Mouse (Mus musculus) hindbrain, postnatal 0 days (tissue): ENCODE data around the gene Wdr78. TPM values are rescaled to one million over a fixed set of nuclear protein-coding genes. Genes with fewer than 3 reads are reported as not detected.
A peak's percentile ranks its signal among the peaks of the same experiment; 100 is the strongest.

Experiments used
- ATAC-seq: fragments of 200-750 bp; cut with Nextera tagmentation; 2 replicates; pipeline ENCODE4 v1.8.0; 2017; ENCODE audit warnings: mild to moderate bottlenecking, moderate TSS enrichment, moderate library complexity
- DNase-seq: peaks from one replicate; pipeline ENCODE4 v3.0.0-alpha.2; 2015; ENCODE audit warnings: low spot score
- H3K27ac ChIP-seq: fragments of 300-500 bp; sonication (generic); 2 replicates; pipeline ENCODE4 v1.5.1; 2014; ENCODE audit warnings: mild to moderate bottlenecking
- H3K27me3 ChIP-seq: fragments of 300-500 bp; sonication (generic); 2 replicates; pipeline ENCODE4 v1.6.1; 2014; ENCODE audit warnings: low read length, mixed read lengths; ENCODE audit not compliant: insufficient read depth
- H3K36me3 ChIP-seq: fragments of 300-500 bp; sonication (generic); 2 replicates; pipeline ENCODE4 v1.6.1; 2014; ENCODE audit warnings: low read length, mixed read lengths; ENCODE audit not compliant: insufficient read depth
- H3K4me1 ChIP-seq: fragments of 300-500 bp; sonication (generic); 2 replicates; pipeline ENCODE4 v1.6.1; 2014; ENCODE audit warnings: antibody characterized with exemption, low read length, mixed read lengths; ENCODE audit not compliant: insufficient read depth
- H3K4me2 ChIP-seq: fragments of 300-500 bp; sonication (generic); 2 replicates; pipeline ENCODE4 v1.6.1; 2014; ENCODE audit warnings: low read depth, mild to moderate bottlenecking, low read length, moderate library complexity, mixed read lengths
- H3K4me3 ChIP-seq: fragments of 300-500 bp; sonication (generic); 2 replicates; pipeline ENCODE4 v1.5.1; 2014; ENCODE audit warnings: low read length
- H3K9ac ChIP-seq: fragments of 300-500 bp; sonication (generic); replicated peaks from 2 replicates; pipeline ENCODE4 v1.6.1; 2014; ENCODE audit warnings: mild to moderate bottlenecking, low read length, moderate library complexity, mixed read lengths
- H3K9me3 ChIP-seq: fragments of 300-500 bp; sonication (generic); 2 replicates; pipeline ENCODE4 v1.6.1; 2016; ENCODE audit warnings: low read length, mixed read lengths
- CTCF ChIP-seq: IDR thresholded peaks from 2 replicates; pipeline ENCODE4 v1.5.1; 2016; ENCODE audit warnings: antibody characterized with exemption, control low read depth, low read depth
- WGBS: fragments of 180-500 bp; shearing (Covaris S2); extraction: QIAGEN DNeasy Blood & Tissue Kit; methylation state at CpG from one replicate; pipeline ENCODE4 v1.1.7; 2014; 5-methylcytosine and 5-hydroxymethylcytosine counted together
- polyA plus RNA-seq: library from polyadenylated mRNA; unstranded; fragments of >200 nt; fragmentation: Nextera tagmentation; extraction: Ambion mirVana; gene quantifications from 2 replicates; pipeline ENCODE4 v1.2.1, GENCODE M21; 2015
- total RNA-seq: library from RNA; depleted of rRNA; stranded (reverse); fragments of >200 nt; gene quantifications from 2 replicates; pipeline ENCODE4 v1.2.3, GENCODE M21; 2014; rRNA removed

Wdr78 gene
- total and polyA plus RNA-seq, 2 experiments from 2014 or later: 2.8 to 4.2 TPM

DNA sequence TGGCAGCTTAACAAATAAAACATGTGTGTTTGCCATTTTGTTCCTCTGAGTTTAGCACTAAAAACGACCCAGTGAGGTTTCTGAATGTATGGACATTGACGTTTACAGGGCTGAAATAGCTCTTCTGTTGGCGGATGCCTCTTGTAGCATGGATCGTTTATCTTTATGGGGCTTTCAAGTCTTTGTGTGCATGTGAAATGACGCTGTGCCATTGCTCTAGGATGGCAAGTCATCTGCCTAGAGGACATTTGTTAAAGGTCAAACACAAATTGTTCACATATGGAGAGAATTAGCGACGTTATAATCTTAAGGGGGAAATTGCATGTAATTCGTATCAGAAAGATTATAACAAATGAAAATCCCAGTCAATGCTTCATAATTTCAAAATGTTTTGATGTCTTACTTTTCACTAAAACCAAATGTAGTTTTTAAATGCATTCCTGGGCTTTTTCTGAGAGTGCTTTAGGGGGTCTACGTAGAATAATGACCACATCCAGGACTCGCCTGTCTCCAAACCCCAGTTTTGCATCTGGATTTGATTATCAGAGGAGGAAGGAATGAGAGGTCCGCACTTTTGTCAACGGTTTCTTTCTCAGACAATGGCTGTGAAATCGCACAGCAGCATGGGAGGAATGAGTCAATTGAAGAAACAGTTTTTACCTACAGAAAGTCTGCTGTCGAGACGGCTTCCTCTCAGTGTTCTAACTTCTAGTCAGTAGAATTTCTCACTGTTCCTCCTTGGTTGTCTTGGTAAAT, 109.0 kb downstream of the Wdr78 start:
- ATAC-seq (no peak), DNase-seq (no peak)
- Histone ChIP-seq H3K27me3 (no peaks in the 10 kb centered on the region), H3K4me3 (no peak overlapping the region), H3K4me2 (no peak overlapping the region), H3K4me1 (no peaks in the 10 kb centered on the region), H3K27ac (no peak overlapping the region), H3K36me3 (no peaks in the 10 kb centered on the region), H3K9ac (no peak overlapping the region), H3K9me3 (no peaks in the 10 kb centered on the region)
- WGBS: 61% methylated on average over 15 of the region's 15 CpGs
- TF ChIP-seq CTCF: no peak

DNA sequence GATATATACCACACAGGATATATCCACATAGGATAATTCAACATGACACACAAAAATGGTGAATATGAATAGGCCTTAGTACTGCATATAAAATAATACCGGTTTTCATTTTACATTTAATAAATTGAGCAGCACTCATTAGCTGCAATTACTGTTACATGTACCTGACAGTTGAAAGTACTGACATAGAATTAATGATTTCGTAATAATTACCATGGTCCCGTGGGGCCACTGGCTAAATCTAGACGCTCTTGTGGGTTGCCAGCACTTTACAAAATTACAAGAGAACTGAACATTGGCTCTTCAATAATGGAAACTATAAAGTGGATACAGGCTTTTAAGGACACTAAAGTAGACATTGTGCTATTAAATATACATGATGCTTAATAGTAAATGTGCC, 109.7 kb downstream of the Wdr78 start:
- H3K4me2 ChIP-seq: no peak overlapping the region
- TF ChIP-seq CTCF: no peak
- H3K27me3 ChIP-seq: no peaks in the 10 kb centered on the region
- DNase-seq (peak; percentile 16), ATAC-seq (no peak)
- H3K4me3 ChIP-seq: no peak overlapping the region
- H3K36me3 ChIP-seq: no peaks in the 10 kb centered on the region
- no peak overlapping the region for H3K9ac ChIP-seq
- no peaks in the 10 kb centered on the region for H3K4me1 ChIP-seq
- no peaks in the 10 kb centered on the region for H3K9me3 ChIP-seq
- WGBS: 74% methylated on average over 4 of the region's 4 CpGs
- H3K27ac ChIP-seq: no peak overlapping the region

DNA sequence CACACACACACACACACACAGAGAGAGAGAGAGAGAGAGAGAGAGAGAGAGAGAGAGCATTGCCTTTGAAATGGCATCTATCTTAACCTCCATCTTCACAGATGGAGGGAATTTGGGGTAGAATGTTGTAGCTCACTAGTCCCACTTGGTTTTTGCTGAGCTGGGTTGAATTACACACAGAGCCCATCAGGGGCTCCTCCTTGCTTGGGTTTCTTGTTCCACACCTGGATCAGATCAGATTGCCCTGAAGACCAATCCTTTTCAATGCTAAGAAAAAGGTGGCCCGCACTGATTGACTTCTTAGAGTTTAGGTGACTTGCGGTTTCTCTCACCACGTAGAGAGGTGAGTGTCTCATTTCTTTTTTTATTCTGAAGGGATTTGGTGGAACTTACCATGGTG, 122.7 kb downstream of the Wdr78 start:
- no peak for TF ChIP-seq CTCF
- Histone ChIP-seq H3K9me3 (no peaks in the 10 kb centered on the region), H3K4me1 (no peaks in the 10 kb centered on the region), H3K4me2 (no peak overlapping the region), H3K9ac (no peak overlapping the region), H3K27ac (no peak overlapping the region), H3K27me3 (no peaks in the 10 kb centered on the region), H3K4me3 (no peak overlapping the region), H3K36me3 (no peaks in the 10 kb centered on the region)
- DNase-seq (no peak), ATAC-seq (no peak)
- WGBS: 79% methylated on average over 3 of the region's 3 CpGs

DNA sequence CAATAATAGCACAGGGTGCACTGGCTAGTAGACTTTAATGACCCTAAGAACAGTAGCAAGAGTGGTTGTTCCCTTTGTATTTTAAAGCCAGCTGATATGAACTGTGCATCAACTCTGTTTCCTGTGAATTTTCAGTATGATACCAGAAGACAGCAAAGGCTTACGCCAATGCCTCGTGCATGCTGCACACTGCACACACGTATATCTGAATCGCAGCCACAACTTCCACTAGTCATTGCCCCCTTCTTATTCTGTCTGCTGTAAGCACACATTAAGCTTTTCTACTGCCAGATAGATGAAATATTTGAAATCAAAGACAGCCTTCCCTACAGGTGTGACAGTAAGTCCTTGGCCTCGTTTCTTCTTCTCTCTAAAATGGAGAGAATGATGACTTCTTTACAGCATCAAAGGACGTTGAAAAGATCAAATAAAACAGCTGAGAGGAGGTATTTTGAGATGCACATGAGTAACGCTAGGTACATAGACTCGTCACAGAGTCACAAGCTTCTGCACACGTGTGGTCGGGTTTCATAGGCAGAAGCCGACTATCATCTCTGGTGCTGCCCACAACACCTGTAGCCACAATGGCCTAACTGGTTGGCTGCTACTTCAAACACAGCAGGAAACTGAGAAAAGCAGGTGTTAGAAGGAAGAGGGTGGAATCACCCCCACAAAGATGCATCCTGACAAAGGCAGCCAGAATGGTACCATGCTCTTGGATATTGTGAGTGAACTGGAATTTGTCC, 123.6 kb downstream of the Wdr78 start:
- no peaks in the 10 kb centered on the region for H3K27me3 ChIP-seq
- H3K9ac ChIP-seq: no peak overlapping the region
- no peaks in the 10 kb centered on the region for H3K36me3 ChIP-seq
- TF ChIP-seq CTCF: no peak
- no peaks in the 10 kb centered on the region for H3K9me3 ChIP-seq
- no peak overlapping the region for H3K4me2 ChIP-seq
- ATAC-seq (no peak), DNase-seq (no peak)
- H3K27ac ChIP-seq: no peak overlapping the region
- H3K4me1 ChIP-seq: no peaks in the 10 kb centered on the region
- no peak overlapping the region for H3K4me3 ChIP-seq
- WGBS: 88% methylated on average over 11 of the region's 11 CpGs

DNA sequence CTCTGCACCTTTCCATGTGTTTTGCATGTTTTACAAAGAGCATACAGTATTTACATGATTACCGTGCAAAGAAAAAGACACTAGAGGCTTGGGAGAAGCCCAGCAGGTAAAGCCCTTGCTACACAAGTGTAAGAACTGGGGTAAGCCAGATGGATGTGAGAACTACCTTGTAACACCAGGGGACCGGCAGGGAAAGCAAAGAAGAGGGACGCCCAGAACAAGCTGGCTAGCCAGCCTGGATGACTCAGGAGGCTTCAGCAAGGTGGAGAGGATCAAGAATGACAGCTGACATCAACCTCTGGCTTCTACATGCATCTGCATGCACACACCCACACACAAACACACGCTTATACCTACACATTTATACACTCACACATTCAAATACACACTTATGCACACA, 124.3 kb downstream of the Wdr78 start:
- no peaks in the 10 kb centered on the region for H3K4me1 ChIP-seq
- TF ChIP-seq CTCF: no peak
- no peak overlapping the region for H3K4me2 ChIP-seq
- no peak overlapping the region for H3K9ac ChIP-seq
- H3K27me3 ChIP-seq: no peaks in the 10 kb centered on the region
- 78% methylated on average over 4 of the region's 4 CpGs for WGBS
- ATAC-seq (no peak), DNase-seq (no peak)
- H3K9me3 ChIP-seq: no peaks in the 10 kb centered on the region
- H3K4me3 ChIP-seq: no peak overlapping the region
- no peak overlapping the region for H3K27ac ChIP-seq
- H3K36me3 ChIP-seq: no peaks in the 10 kb centered on the region

DNA sequence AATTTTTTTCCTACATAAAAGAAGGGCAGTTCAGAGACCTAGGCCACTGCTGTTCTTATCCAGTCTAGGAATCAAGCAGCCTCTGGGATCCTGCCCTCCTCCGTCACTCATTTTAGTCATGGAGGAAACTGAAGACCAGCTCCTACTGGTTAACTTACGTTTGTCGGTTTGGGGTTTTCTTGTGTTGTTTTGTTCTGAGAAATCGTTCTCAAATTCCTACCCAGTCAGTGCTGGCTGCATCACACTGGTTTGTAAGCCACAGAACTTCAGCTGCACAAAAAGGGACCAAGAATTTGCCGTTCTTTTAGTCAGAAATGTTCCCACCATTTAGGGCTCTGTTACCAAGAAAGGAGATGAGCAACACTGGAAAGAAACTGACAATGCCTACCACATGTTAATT, 125.0 kb downstream of the Wdr78 start:
- H3K9ac ChIP-seq: no peak overlapping the region
- H3K27me3 ChIP-seq: no peaks in the 10 kb centered on the region
- ATAC-seq (no peak), DNase-seq (no peak)
- H3K4me1 ChIP-seq: no peaks in the 10 kb centered on the region
- WGBS: 76% methylated on average over 5 of the region's 5 CpGs
- H3K36me3 ChIP-seq: no peaks in the 10 kb centered on the region
- H3K4me3 ChIP-seq: no peak overlapping the region
- H3K4me2 ChIP-seq: no peak overlapping the region
- TF ChIP-seq CTCF: no peak
- H3K27ac ChIP-seq: no peak overlapping the region
- no peaks in the 10 kb centered on the region for H3K9me3 ChIP-seq

DNA sequence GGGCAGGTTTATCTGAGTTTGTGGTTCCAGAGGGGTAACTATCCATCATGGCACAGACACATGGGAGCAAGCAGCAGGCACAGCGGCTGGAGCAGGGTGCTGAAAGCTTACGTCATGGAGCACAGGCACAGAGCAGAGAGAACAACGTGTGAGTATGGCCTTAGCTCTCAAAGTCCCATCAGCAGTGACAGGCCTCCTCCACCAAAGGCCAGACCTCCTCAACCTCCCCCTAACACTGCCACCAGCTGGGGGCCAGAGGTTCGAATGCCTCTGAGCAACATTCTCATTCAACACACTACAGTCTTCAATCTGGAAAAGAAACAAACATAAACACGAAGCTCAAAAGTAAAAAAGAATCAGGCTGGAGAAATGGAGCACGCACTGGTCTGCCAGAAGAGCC, 125.8 kb downstream of the Wdr78 start:
- Histone ChIP-seq H3K4me1 (no peaks in the 10 kb centered on the region), H3K4me3 (no peak overlapping the region), H3K4me2 (no peak overlapping the region), H3K27ac (no peak overlapping the region), H3K36me3 (no peaks in the 10 kb centered on the region), H3K9ac (no peak overlapping the region), H3K9me3 (no peaks in the 10 kb centered on the region), H3K27me3 (no peaks in the 10 kb centered on the region)
- WGBS: 73% methylated on average over 6 of the region's 6 CpGs
- ATAC-seq (no peak), DNase-seq (no peak)
- TF ChIP-seq CTCF: no peak

Other genes with a start within 250 kb of the Wdr78 start
- 0.73 and 5.5 TPM in 2 replicates for gene Tctex1d1, start 135.9 kb downstream of the Wdr78 start, total RNA-seq
- gene Tctex1d1, start 135.9 kb downstream of the Wdr78 start, polyA plus RNA-seq: 2.0 and 2.5 TPM in 2 replicates
- not detected in 2 replicates for gene Insl5, start 87.7 kb downstream of the Wdr78 start, total RNA-seq
- not detected in 2 replicates for gene Insl5, start 87.7 kb downstream of the Wdr78 start, polyA plus RNA-seq
- 26.1 and 27.8 TPM in 2 replicates for gene Mier1, start 165 bp downstream of the Wdr78 start, total RNA-seq
- gene Mier1, start 165 bp downstream of the Wdr78 start, polyA plus RNA-seq: 37.4 and 39.2 TPM in 2 replicates
- gene Slc35d1, start 100.6 kb upstream of the Wdr78 start, total RNA-seq: 4.0 and 4.9 TPM in 2 replicates
- gene Slc35d1, start 100.6 kb upstream of the Wdr78 start, polyA plus RNA-seq: 5.1 and 6.1 TPM in 2 replicates
- gene 4921539E11Rik, start 176.3 kb upstream of the Wdr78 start, total RNA-seq: not detected in 2 replicates
- not detected in 2 replicates for gene 4921539E11Rik, start 176.3 kb upstream of the Wdr78 start, polyA plus RNA-seq
- gene Oma1, start 199.3 kb upstream of the Wdr78 start, total RNA-seq: 4.1 and 5.6 TPM in 2 replicates
- 9.3 and 9.9 TPM in 2 replicates for gene Oma1, start 199.3 kb upstream of the Wdr78 start, polyA plus RNA-seq